In genomic region chr13:15588278-15589272, GRCm38 (mm10) we compare ENCODE assay signal across 8 mouse cellular contexts.
A peak's percentile ranks its signal among the peaks of the same experiment; 100 is the strongest.
DNase-seq lines count a peak whose midpoint lies in the region; ATAC-seq lines count a peak whose summit lies in the region.

No protein-coding gene starts in this region.

- no peak for ATAC-seq in CD4-positive, CD25-positive, alpha-beta regulatory T cell, adult 4 months

- peak; percentile 54 for DNase-seq in gastrocnemius, adult 18-20 months (ENCODE audit: low spot score)
- no peak for DNase-seq in gastrocnemius, postnatal 10 days
- DNase-seq in NIH3T3 (ENCODE audit: low read depth) (peak; percentile 15), adipocyte (ENCODE audit: low spot score) (no peak)
- peak; percentile 33 to 54 for DNase-seq in heart, adult 9 months (ENCODE audit: low spot score in 2 of 2)
- DNase-seq in layer of hippocampus, adult 9-11 months: peak; percentile 6
- peak; percentile 17 to 34 for DNase-seq in right cerebral cortex, postnatal 36 days (ENCODE audit: low spot score in 2 of 2)

Comparison
In these comparisons a context has a peak if more than half of its experiments do, and no peak if none do; other contexts are left out.
1. DNase-seq: peak in gastrocnemius, adult 18-20 months (single experiment), NIH3T3 (single experiment), heart, adult 9 months (2 of 2), layer of hippocampus, adult 9-11 months (single experiment) and right cerebral cortex, postnatal 36 days (2 of 2); none in gastrocnemius, postnatal 10 days (single experiment) and adipocyte (single experiment).